Mouse (Mus musculus) layer of hippocampus, adult 6 months (tissue): Measurements from ENCODE around the gene Gm3696. TPM values are rescaled to one million over a fixed set of nuclear protein-coding genes. Genes with fewer than 3 reads are reported as not detected.

ENCODE experiments used
- long read RNA-seq, 2 experiments: library from polyadenylated mRNA; unstranded; transcript quantifications; one replicate each; pipeline ENCODE4 v2.0.0; 2019 to 2020
- polyA plus RNA-seq: library from polyadenylated mRNA; unstranded; fragments of <200 nt; fragmentation: Nextera tagmentation; gene quantifications from 2 replicates; pipeline ENCODE4 v1.2.3, GENCODE M21; 2021

Gm3696 gene
- polyA plus RNA-seq, result 2.9 and 3.4 TPM in 2 replicates
- long read RNA-seq, experiment 1, partial matches to known transcripts, result 0 of 9 reads
- long read RNA-seq, experiment 1, other reads (novel, unspliced or antisense), result 9 of 9 reads
- long read RNA-seq, experiment 2, partial matches to known transcripts, result 0 of 43 reads
- long read RNA-seq, experiment 2, other reads (novel, unspliced or antisense), result 43 of 43 reads

DNA sequence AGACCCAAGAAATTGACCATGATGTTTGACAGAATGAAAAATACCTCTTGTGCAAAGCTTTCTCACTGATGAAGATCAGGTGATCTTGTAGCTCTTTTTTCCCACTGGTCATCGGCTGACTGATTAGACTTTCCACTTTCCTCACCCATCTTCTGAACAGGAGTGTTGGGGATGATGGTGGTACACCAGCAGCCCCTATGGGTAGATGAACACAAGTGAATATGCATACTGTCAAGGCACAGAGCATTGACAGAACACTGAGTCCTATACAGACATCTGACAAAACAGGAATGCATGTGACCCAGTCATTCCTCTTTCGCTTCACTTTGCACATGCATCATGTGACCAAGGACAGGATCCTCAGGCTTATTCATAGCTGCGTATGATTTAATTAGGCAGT lies at the start of gene Gm3696:
Gene Gm3696 (minus strand): TSS at position 101 of the 400 bp plus-strand sequence.

DNA sequence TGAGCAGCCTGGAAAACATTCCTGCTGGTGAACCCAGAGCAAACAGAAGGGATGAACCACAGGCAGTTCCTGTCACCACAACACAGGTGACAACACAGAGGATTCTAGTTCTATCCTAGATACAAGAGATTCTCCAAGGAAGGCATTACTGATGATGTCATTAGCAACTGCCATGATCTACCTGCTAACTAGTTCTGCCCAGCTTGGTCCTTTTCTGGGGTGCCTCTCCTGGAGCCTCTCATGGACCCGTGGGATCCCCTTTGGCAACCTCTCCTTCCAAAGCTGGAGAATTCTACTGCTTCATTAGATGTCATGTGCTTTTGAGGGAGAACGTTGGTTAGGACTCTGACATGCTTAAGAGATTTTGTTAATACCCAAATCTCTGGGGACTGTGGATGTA lies 24.9 kb upstream of the Gm3696 start, which contains the start of gene Gm6676:
Gene Gm6676 (minus strand): TSS at position 101 of the 400 bp plus-strand sequence.

DNA sequence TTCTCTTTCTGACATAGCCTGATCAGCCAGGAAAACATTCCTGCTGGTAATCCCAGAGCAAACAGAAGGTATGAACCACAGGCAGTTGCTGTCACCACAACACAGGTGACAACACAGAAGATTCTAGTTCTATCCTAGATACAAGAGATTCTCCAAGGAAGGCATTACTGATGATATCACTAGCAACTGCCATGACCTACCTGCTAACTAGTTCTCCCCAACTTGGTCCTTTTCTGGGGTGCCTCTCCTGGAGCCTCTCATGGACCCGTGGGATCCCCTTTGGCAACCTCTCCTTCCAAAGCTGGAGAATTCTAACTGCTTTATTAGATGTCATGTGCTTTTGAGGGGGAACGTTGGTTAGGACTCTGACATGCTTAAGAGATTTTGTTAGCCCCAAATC lies 55.6 kb downstream of the Gm3696 start, which contains the start of gene Gm3685:
Gene Gm3685 (minus strand): TSS at position 101 of the 400 bp plus-strand sequence.

Other genes with a start within 250 kb of the Gm3696 start
- gene Gm3667, start 210.7 kb downstream of the Gm3696 start, polyA plus RNA-seq, result 2.6 TPM in 2 replicates
- gene Gm6356, start 126.8 kb downstream of the Gm3696 start, polyA plus RNA-seq, result not detected in 2 replicates
- 0.41 and 0.58 TPM in 2 replicates for gene Gm10406, start 73.2 kb downstream of the Gm3696 start, polyA plus RNA-seq
- not detected in 2 replicates for gene Gm3685, start 55.7 kb downstream of the Gm3696 start, polyA plus RNA-seq
- gene Gm6676, start 24.8 kb upstream of the Gm3696 start, polyA plus RNA-seq, result not detected in 2 replicates
- 3.7 and 4.5 TPM in 2 replicates for gene Gm3512, start 73.9 kb upstream of the Gm3696 start, polyA plus RNA-seq
- not detected in 2 replicates for gene Gm16434, start 93.9 kb upstream of the Gm3696 start, polyA plus RNA-seq
- not detected in 2 replicates for gene Gm3727, start 164.1 kb upstream of the Gm3696 start, polyA plus RNA-seq
- gene Gm3739, start 214.4 kb upstream of the Gm3696 start, polyA plus RNA-seq, result 0.74 and 0.95 TPM in 2 replicates
- gene Gm5797, start 231.8 kb upstream of the Gm3696 start, polyA plus RNA-seq, result not detected in 2 replicates